Mouse (Mus musculus) ES-Bruce4 (cell line): ENCODE measurements at regions not wholly inside any gene's neighbourhood (a gene's known extent, or its start where the extent isn't known, plus 50 kb on each side); places are given as distances from the start of the nearest gene placed in this dataset.

ENCODE experiments used
- CTCF ChIP-seq: IDR thresholded peaks from one replicate; pipeline ENCODE4 v1.8.1; 2011; ENCODE audit warnings: low read depth, low read length
- EP300 ChIP-seq: IDR thresholded peaks from 2 replicates; pipeline ENCODE4 v1.6.1; 2011; ENCODE audit warnings: low read depth, low read length; ENCODE audit not compliant: insufficient read depth

DNA sequence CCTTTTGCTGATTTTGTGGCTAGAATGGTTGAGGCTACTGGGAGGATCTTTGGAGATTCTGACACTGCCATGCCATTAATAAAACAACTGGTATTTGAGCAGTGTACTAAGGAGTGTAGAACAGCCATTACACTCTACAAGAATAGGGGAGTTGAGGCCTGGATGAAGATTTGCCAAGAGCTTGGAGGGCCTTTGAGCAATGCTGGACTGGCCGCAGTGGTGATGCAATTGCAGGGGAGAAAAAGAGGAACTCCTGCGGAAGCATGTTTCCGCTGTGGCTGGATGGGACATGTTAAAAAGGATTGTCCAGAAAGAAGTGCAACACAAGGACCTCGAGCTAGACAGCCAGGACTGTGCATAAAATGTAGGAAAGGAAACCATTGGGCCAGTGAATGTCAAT is 53.2 kb upstream of the Cyp2b13 start:
- TF ChIP-seq EP300 = no peak
- TF ChIP-seq CTCF = no peak
